Mouse (Mus musculus) lung, embryonic 14.5 days (tissue): Measurements from ENCODE around the gene Ppp1r32. TPM values are rescaled to one million over a fixed set of nuclear protein-coding genes. Genes with fewer than 3 reads are reported as not detected.

Source experiments
- ATAC-seq: fragments of 200-750 bp; cut with Nextera tagmentation; 2 replicates; pipeline ENCODE4 v1.8.0; 2017; ENCODE audit warnings: mild to moderate bottlenecking, moderate TSS enrichment, moderate library complexity; ENCODE audit not compliant: insufficient read depth
- DNase-seq: peaks from one replicate; pipeline ENCODE4 v3.0.0-alpha.2; 2015
- H3K27ac ChIP-seq: fragments of 300-500 bp; sonication (generic); 2 replicates; pipeline ENCODE4 v1.5.1; 2014; ENCODE audit warnings: low read depth, mild to moderate bottlenecking, moderate library complexity
- H3K27me3 ChIP-seq: fragments of 300-500 bp; sonication (generic); 2 replicates; pipeline ENCODE4 v1.6.1; 2014; ENCODE audit warnings: low read length, control low read depth; ENCODE audit not compliant: insufficient read depth
- H3K36me3 ChIP-seq: fragments of 300-500 bp; sonication (generic); 2 replicates; pipeline ENCODE4 v1.6.1; 2014; ENCODE audit warnings: control low read depth; ENCODE audit not compliant: insufficient read depth
- H3K4me1 ChIP-seq: fragments of 300-500 bp; sonication (generic); 2 replicates; pipeline ENCODE4 v1.6.1; 2014; ENCODE audit warnings: antibody characterized with exemption, control low read depth; ENCODE audit not compliant: insufficient read depth
- H3K4me2 ChIP-seq: fragments of 300-500 bp; sonication (generic); 2 replicates; pipeline ENCODE4 v1.6.1; 2014; ENCODE audit warnings: mild to moderate bottlenecking
- H3K4me3 ChIP-seq: fragments of 300-500 bp; sonication (generic); 2 replicates; pipeline ENCODE4 v1.5.1; 2014; ENCODE audit warnings: low read depth, low read length
- H3K9ac ChIP-seq: fragments of 300-500 bp; sonication (generic); 2 replicates; pipeline ENCODE4 v1.6.1; 2014
- H3K9me3 ChIP-seq: fragments of 300-500 bp; sonication (generic); 2 replicates; pipeline ENCODE4 v1.6.1; 2016; ENCODE audit warnings: low read depth, low read length, control low read depth
- CTCF ChIP-seq: IDR thresholded peaks from 2 replicates; pipeline ENCODE4 v1.5.1; 2016; ENCODE audit warnings: antibody characterized with exemption, low read depth
- WGBS: fragments of 180-500 bp; shearing (Covaris S2); extraction: QIAGEN DNeasy Blood & Tissue Kit; methylation state at CpG from one replicate; pipeline ENCODE4 v1.1.7; 2014; 5-methylcytosine and 5-hydroxymethylcytosine counted together
- polyA plus RNA-seq: library from polyadenylated mRNA; unstranded; fragments of >200 nt; fragmentation: Nextera tagmentation; extraction: Ambion mirVana; gene quantifications from 2 replicates; pipeline ENCODE4 v1.2.1, GENCODE M21; 2014

Gene Ppp1r32
- polyA plus RNA-seq, 1 experiment from 2014 or later = not detected

- Histone ChIP-seq H3K9me3 (no peaks in the 10 kb centered on the region), H3K27me3 (peaks cover 12% of the 10 kb centered on the region; the same call in 1 of the 2 replicates), H3K4me3 (no peak overlapping the region), H3K36me3 (no peaks in the 10 kb centered on the region), H3K27ac (no peak overlapping the region), H3K4me1 (peaks cover 22% of the 10 kb centered on the region), H3K9ac (no peak overlapping the region), H3K4me2 (no peak overlapping the region)
- DNase-seq (no peak), ATAC-seq (no peak)
- TF ChIP-seq CTCF = no peak
- WGBS = 56% methylated on average over 13 of the region's 13 CpGs
Observed at GRCm38 (mm10) chr19:10425484-10426270, 57.1 kb downstream of the Ppp1r32 start.

GRCm38 (mm10) chr19:10424751-10425150 is 58.0 kb downstream of the Ppp1r32 start:
- ATAC-seq (no peak), DNase-seq (peak; percentile 77)
- H3K4me3 ChIP-seq = no peak overlapping the region
- no peak overlapping the region for H3K27ac ChIP-seq
- no peaks in the 10 kb centered on the region for H3K9me3 ChIP-seq
- WGBS = 36% methylated on average over 1 of the region's 1 CpGs
- no peak overlapping the region for H3K4me2 ChIP-seq
- TF ChIP-seq CTCF = no peak
- H3K9ac ChIP-seq = no peak overlapping the region
- H3K4me1 ChIP-seq = peaks cover 13% of the 10 kb centered on the region
- no peaks in the 10 kb centered on the region for H3K36me3 ChIP-seq
- peaks cover 12% of the 10 kb centered on the region; the same call in 1 of the 2 replicates for H3K27me3 ChIP-seq

Other genes with a start within 250 kb of the Ppp1r32 start
- gene Myrf, start 242.2 kb downstream of the Ppp1r32 start, polyA plus RNA-seq = 14.1 TPM in 2 replicates
- 2.5 and 3.4 TPM in 2 replicates for gene Dagla, start 178.1 kb downstream of the Ppp1r32 start, polyA plus RNA-seq
- gene Syt7, start 93.8 kb downstream of the Ppp1r32 start, polyA plus RNA-seq = 3.3 and 4.7 TPM in 2 replicates
- gene Lrrc10b, start 25.5 kb downstream of the Ppp1r32 start, polyA plus RNA-seq = 0.78 and 0.97 TPM in 2 replicates
- gene Cpsf7, start 42.3 kb upstream of the Ppp1r32 start, polyA plus RNA-seq = 58.9 and 60.3 TPM in 2 replicates
- 59.4 and 62.6 TPM in 2 replicates for gene Sdhaf2, start 43.2 kb upstream of the Ppp1r32 start, polyA plus RNA-seq
- gene Tmem216, start 73.3 kb upstream of the Ppp1r32 start, polyA plus RNA-seq = 59.2 and 60.2 TPM in 2 replicates
- 18.0 and 19.2 TPM in 2 replicates for gene Cyb561a3, start 94.2 kb upstream of the Ppp1r32 start, polyA plus RNA-seq
- gene Tmem138, start 94.4 kb upstream of the Ppp1r32 start, polyA plus RNA-seq = 42.2 and 44.8 TPM in 2 replicates
- 373 and 396 TPM in 2 replicates for gene Ddb1, start 122.4 kb upstream of the Ppp1r32 start, polyA plus RNA-seq
- 19.2 and 19.4 TPM in 2 replicates for gene Tkfc, start 122.7 kb upstream of the Ppp1r32 start, polyA plus RNA-seq
- 0.65 and 1.3 TPM in 2 replicates for gene Vwce, start 151.3 kb upstream of the Ppp1r32 start, polyA plus RNA-seq
- gene Pga5, start 195.1 kb upstream of the Ppp1r32 start, polyA plus RNA-seq = not detected in 2 replicates
- gene Vps37c, start 205.8 kb upstream of the Ppp1r32 start, polyA plus RNA-seq = 30.3 and 33.1 TPM in 2 replicates